Comparison of ENCODE assay signal across 18 mouse cellular contexts in the genomic region with DNA sequence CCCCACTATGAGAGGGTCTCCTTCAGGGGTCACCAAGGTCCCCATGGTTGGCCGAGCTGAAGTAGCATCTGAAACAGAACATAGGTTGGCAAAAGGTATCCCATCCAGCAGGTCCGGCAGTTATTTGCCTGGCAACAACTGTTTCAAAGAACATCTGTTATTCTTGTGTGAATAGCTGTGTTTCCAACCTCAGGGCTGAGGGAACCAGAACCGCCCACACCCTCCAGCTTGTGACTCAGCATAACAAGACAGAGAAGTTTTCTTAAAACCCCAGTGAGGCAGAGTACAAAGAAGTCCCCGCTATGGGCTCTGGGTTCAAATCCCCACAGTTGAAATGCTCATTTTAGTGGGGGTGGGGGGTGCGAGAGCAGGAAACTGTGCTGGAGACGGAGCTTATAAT. TPM values are rescaled to one million over a fixed set of nuclear protein-coding genes. Genes with fewer than 3 reads are reported as not detected.
DNase-seq lines count a peak whose midpoint lies in the region; TF ChIP-seq lines count a peak whose summit lies in the region.
"Had no signal": no experiment of that assay in that cellular context is flagged by ENCODE, and none has a peak within 500 bp of the region (broad histone marks: within the 10 kb centered on the region; RNA-seq: fewer than 3 reads in every experiment).

No protein-coding gene starts in this region.

- no peak overlapping the region; the same call in 1 of the 2 replicates for H3K27ac ChIP-seq in layer of hippocampus, adult 2 months
- H3K27ac ChIP-seq: embryonic facial prominence, embryonic 13.5 days; forebrain, embryonic 13.5 days; heart, adult 2 months; kidney, postnatal 0 days; liver, embryonic 15.5 days; neural tube, embryonic 12.5 days had no signal

- no peak overlapping the region for H3K4me3 ChIP-seq in layer of hippocampus, adult 2 months
- H3K4me3 ChIP-seq: embryonic facial prominence, embryonic 13.5 days; forebrain, embryonic 13.5 days; heart, adult 2 months; liver, embryonic 15.5 days; neural tube, embryonic 12.5 days had no signal

- DNase-seq in layer of hippocampus, adult 11-12 months (ENCODE audit: low spot score): peak; percentile 63
- DNase-seq in layer of hippocampus, postnatal 10 days (ENCODE audit: low spot score in 2 of 2): no peak
- DNase-seq in ZHBTc4 (ENCODE audit: low read depth, low spot score): peak; percentile 43
- DNase-seq in layer of hippocampus, adult 2 months (ENCODE audit: low spot score in 2 of 2): peak; percentile 43 to 53
- peak; percentile 63 to 78 for DNase-seq in right cerebral cortex, postnatal 36 days (ENCODE audit: low spot score in 2 of 2)
- DNase-seq in urinary bladder, postnatal 10 days (ENCODE audit: low spot score): no peak
- no peak for DNase-seq in cerebellum, adult 9-10 months
- DNase-seq: cerebellum, postnatal 36 days; heart, adult 2 months; lung, postnatal 36 days; midbrain, embryonic 14.5 days; retina, postnatal 1 day; thymus, postnatal 25 days had no signal

- no peak for TF ChIP-seq CTCF in layer of hippocampus, adult 2 months (conservative IDR thresholded peaks at IDR 0.05)

RNA-seq across cellular contexts. Expression of gene Pla2g2d, which starts 6.6 kb away (rescaled TPM):
- total RNA-seq in layer of hippocampus, postnatal 10 days (2021): not detected
- under 1 TPM; 0.23 to 0.64 TPM for total RNA-seq in layer of hippocampus, adult 2 months (2021)

RNA-seq across cellular contexts. Expression of gene Pla2g2f, which starts 24.7 kb away (rescaled TPM):
- not detected for total RNA-seq in layer of hippocampus, postnatal 10 days (2021)
- total RNA-seq in layer of hippocampus, adult 2 months (2021): 1 to 10 TPM; 1.6 to 2.3 TPM

RNA-seq across cellular contexts. Expression of gene Ubxn10, which starts 45.1 kb away (rescaled TPM):
- total RNA-seq in layer of hippocampus, postnatal 10 days (2021): 1 to 10 TPM; 1.7 to 2.1 TPM
- 1 to 10 TPM; 1.9 to 2.1 TPM for total RNA-seq in layer of hippocampus, adult 2 months (2021)

RNA-seq across cellular contexts. Expression of gene Pla2g2c, which starts 57.5 kb away (rescaled TPM):
- total RNA-seq in layer of hippocampus, postnatal 10 days (2021): not detected
- total RNA-seq in layer of hippocampus, adult 2 months (2021): not detected

Comparison
In these comparisons a context has a peak if more than half of its experiments do, and no peak if none do; other contexts are left out.
1. DNase-seq: peak in layer of hippocampus, adult 11-12 months (single experiment), ZHBTc4 (single experiment), layer of hippocampus, adult 2 months (2 of 2) and right cerebral cortex, postnatal 36 days (2 of 2); none in layer of hippocampus, postnatal 10 days (0 of 2), urinary bladder, postnatal 10 days (single experiment) and cerebellum, adult 9-10 months (single experiment).